Mouse (Mus musculus): Measurements from ENCODE around the gene Hoxd9. TPM values are rescaled to one million over a fixed set of nuclear protein-coding genes. Genes with fewer than 3 reads are reported as not detected.
A peak's percentile ranks its signal among the peaks of the same experiment; 100 is the strongest.

The Hoxd9 gene
- polyA plus RNA-seq, 1 experiment from 2014 or later = not detected

DNA sequence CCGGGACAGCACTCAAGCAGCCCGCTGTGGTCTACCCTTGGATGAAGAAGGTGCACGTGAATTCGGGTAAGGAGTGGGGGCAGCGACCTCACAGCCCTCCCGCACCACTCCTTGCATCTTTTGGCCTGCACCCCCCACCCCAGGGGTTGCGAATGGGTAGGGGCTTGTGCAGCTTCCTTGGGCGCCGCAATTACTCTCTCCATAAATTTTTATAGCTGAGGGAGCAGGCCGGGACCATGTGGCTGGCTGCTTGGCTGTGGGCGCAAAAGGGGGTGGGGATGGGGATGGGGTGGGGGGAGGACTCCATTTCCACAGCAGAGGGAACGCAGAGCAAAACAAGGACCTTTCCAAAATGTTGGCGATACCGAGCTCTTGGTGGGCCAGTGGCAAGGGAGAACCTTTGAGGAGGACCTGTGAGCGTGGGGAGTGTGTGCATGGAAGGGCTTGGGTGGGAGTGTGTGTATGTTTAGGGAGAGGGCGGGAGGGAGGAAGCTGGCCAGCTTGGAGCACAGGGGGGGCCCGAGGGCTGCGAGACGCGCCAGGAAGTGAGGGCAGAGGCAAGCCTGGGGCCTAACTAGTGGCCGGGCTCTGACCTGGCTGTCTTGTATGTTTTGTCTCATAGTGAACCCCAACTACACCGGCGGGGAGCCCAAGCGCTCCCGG is 30.2 kb downstream of the Hoxd9 start:
- Histone ChIP-seq H3K36me3 (ENCODE audit: control insufficient read depth, insufficient read depth, low read length) (no peaks in the 10 kb centered on the region), H3K27me3 (ENCODE audit: control insufficient read depth, insufficient read depth, low read length) (peaks cover 98% of the 10 kb centered on the region), H3K4me1 (replicated peaks; ENCODE audit: control insufficient read depth, insufficient read depth, low read length) (peaks cover 4% of the 10 kb centered on the region; the same call in 1 of the 2 replicates), H3K27ac (ENCODE audit: low read depth, low read length) (no peak overlapping the region), H3K4me3 (ENCODE audit: low read depth, low read length) (no peak overlapping the region; the same call in 1 of the 2 replicates), H3K9ac (ENCODE audit: low read length) (no peak overlapping the region), H3K9me3 (ENCODE audit: control insufficient read depth, low read length) (no peaks in the 10 kb centered on the region), H3K4me2 (ENCODE audit: low read depth, low read length, severe bottlenecking) (no peak overlapping the region)
- WGBS = 1% methylated on average over 25 of the region's 25 CpGs
- ATAC-seq (replicated peaks; ENCODE audit: low FRiP score) (no peak), DNase-seq (ENCODE audit: low spot score) (no peak)

- under 1% methylated on average over 13 of the region's 13 CpGs for WGBS
- Histone ChIP-seq H3K4me3 (ENCODE audit: low read depth, low read length) (no peak overlapping the region), H3K27me3 (ENCODE audit: control insufficient read depth, insufficient read depth, low read length) (peaks cover 97% of the 10 kb centered on the region), H3K4me1 (replicated peaks; ENCODE audit: control insufficient read depth, insufficient read depth, low read length) (peaks cover 4% of the 10 kb centered on the region; the same call in 1 of the 2 replicates), H3K9me3 (ENCODE audit: control insufficient read depth, low read length) (no peaks in the 10 kb centered on the region), H3K4me2 (ENCODE audit: low read depth, low read length, severe bottlenecking) (no peak overlapping the region), H3K27ac (ENCODE audit: low read depth, low read length) (no peak overlapping the region), H3K36me3 (ENCODE audit: control insufficient read depth, insufficient read depth, low read length) (no peaks in the 10 kb centered on the region), H3K9ac (ENCODE audit: low read length) (no peak overlapping the region)
- no peak for DNase-seq (ENCODE audit: low spot score)
- ATAC-seq (replicated peaks; ENCODE audit: low FRiP score) = no peak
Measured at GRCm38 (mm10) chr2:74728303-74728680, 30.8 kb downstream of the Hoxd9 start.

DNA sequence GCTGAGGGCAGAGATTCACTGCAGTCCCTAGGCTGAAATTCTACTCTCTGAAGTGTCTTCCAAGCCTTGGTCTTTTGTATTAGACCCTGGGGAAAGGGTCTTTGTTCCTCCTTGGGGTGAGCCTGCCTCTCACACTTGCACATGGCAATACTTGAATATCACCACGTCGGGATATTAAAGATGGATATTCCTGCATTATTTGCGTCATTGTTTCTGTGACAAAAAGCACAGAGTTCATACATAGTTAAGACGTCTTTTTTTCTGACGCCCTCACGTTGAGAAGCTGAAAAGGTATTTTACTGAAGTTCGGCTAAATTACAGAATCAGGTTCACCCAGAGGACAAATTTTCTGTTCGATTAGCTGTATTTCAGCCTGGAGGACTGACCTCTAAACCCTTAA is 32.8 kb downstream of the Hoxd9 start:
- peaks cover 96% of the 10 kb centered on the region for H3K27me3 ChIP-seq (ENCODE audit: control insufficient read depth, insufficient read depth, low read length)
- no peak overlapping the region for H3K4me3 ChIP-seq (ENCODE audit: low read depth, low read length)
- DNase-seq (ENCODE audit: low spot score) (no peak), ATAC-seq (replicated peaks; ENCODE audit: low FRiP score) (no peak)
- no peak overlapping the region for H3K4me2 ChIP-seq (ENCODE audit: low read depth, low read length, severe bottlenecking)
- H3K36me3 ChIP-seq (ENCODE audit: control insufficient read depth, insufficient read depth, low read length) = no peaks in the 10 kb centered on the region
- no peak overlapping the region for H3K9ac ChIP-seq (ENCODE audit: low read length)
- WGBS = 2% methylated on average over 8 of the region's 8 CpGs
- peaks cover 4% of the 10 kb centered on the region; the same call in 1 of the 2 replicates for H3K4me1 ChIP-seq (replicated peaks; ENCODE audit: control insufficient read depth, insufficient read depth, low read length)
- H3K9me3 ChIP-seq (ENCODE audit: control insufficient read depth, low read length) = no peaks in the 10 kb centered on the region
- no peak overlapping the region for H3K27ac ChIP-seq (ENCODE audit: low read depth, low read length)

- H3K4me2 ChIP-seq (ENCODE audit: low read depth, low read length, severe bottlenecking) = no peak overlapping the region
- no peak overlapping the region for H3K4me3 ChIP-seq (ENCODE audit: low read depth, low read length)
- H3K9ac ChIP-seq (ENCODE audit: low read length) = no peak overlapping the region
- peaks cover 6% of the 10 kb centered on the region for H3K4me1 ChIP-seq (replicated peaks; ENCODE audit: control insufficient read depth, insufficient read depth, low read length)
- DNase-seq (ENCODE audit: low spot score) = peak; percentile 29
- no peaks in the 10 kb centered on the region for H3K9me3 ChIP-seq (ENCODE audit: control insufficient read depth, low read length)
- peaks cover 96% of the 10 kb centered on the region for H3K27me3 ChIP-seq (ENCODE audit: control insufficient read depth, insufficient read depth, low read length)
- no peak overlapping the region for H3K27ac ChIP-seq (ENCODE audit: low read depth, low read length)
- H3K36me3 ChIP-seq (ENCODE audit: control insufficient read depth, insufficient read depth, low read length) = no peaks in the 10 kb centered on the region
- ATAC-seq (replicated peaks; ENCODE audit: low FRiP score) = no peak
Measured at GRCm38 (mm10) chr2:74731055-74731454, 33.5 kb downstream of the Hoxd9 start.

- Histone ChIP-seq H3K27me3 (ENCODE audit: control insufficient read depth, insufficient read depth, low read length) (peaks cover 96% of the 10 kb centered on the region), H3K4me2 (ENCODE audit: low read depth, low read length, severe bottlenecking) (no peak overlapping the region), H3K27ac (ENCODE audit: low read depth, low read length) (no peak overlapping the region), H3K9ac (ENCODE audit: low read length) (no peak overlapping the region), H3K4me1 (replicated peaks; ENCODE audit: control insufficient read depth, insufficient read depth, low read length) (peaks cover 9% of the 10 kb centered on the region), H3K36me3 (ENCODE audit: control insufficient read depth, insufficient read depth, low read length) (no peaks in the 10 kb centered on the region), H3K4me3 (ENCODE audit: low read depth, low read length) (no peak overlapping the region), H3K9me3 (ENCODE audit: control insufficient read depth, low read length) (no peaks in the 10 kb centered on the region)
- 3% methylated on average over 9 of the region's 9 CpGs for WGBS
- no peak for ATAC-seq (replicated peaks; ENCODE audit: low FRiP score)
- peak; percentile 41 for DNase-seq (ENCODE audit: low spot score)
Measured at GRCm38 (mm10) chr2:74731799-74732512, 34.4 kb downstream of the Hoxd9 start.

DNA sequence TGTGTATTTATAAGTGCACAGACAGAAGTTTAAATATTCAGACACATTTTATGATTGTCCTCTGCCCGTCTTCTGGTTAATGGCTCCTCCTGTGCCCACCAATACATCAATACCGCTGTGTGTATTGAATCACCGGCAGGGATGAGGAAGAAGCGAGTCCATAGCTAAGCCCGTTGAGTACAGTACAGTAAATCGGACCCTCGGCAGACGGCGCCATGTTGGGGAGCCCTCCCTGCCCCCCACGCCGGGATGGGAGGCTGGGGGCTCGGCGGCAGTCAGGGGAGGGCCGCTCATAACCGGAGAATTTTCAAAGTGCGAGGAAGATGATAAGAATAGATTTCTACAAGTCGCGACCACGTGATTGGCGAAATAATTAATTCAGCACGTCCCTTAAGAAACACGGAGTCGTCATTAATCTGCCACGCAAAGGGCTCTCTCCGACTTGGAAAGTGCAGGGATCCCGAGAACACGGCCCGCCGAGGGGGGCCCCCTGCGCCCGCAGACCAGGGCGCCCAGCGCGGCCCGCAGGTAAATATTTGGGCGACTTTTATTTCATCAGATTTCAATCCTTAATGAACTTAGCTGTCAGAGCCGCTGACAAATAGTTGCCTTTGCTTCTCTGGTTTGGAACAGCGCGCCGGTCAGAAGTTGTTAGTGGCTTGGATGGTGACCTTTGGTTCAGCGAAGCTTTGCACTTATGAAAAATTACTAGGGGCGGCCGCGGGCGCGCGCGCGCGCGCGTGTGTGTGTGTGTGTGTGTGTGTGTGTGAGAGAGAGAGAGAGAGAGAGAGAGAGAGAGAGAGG is 35.2 kb downstream of the Hoxd9 start:
- no peak overlapping the region for H3K27ac ChIP-seq (ENCODE audit: low read depth, low read length)
- H3K9me3 ChIP-seq (ENCODE audit: control insufficient read depth, low read length) = no peaks in the 10 kb centered on the region
- no peaks in the 10 kb centered on the region for H3K36me3 ChIP-seq (ENCODE audit: control insufficient read depth, insufficient read depth, low read length)
- DNase-seq (ENCODE audit: low spot score) (peak; percentile 51), ATAC-seq (replicated peaks; ENCODE audit: low FRiP score) (no peak)
- WGBS = 2% methylated on average over 52 of the region's 52 CpGs
- no peak overlapping the region for H3K9ac ChIP-seq (ENCODE audit: low read length)
- peaks cover 5% of the 10 kb centered on the region; the same call in 1 of the 2 replicates for H3K4me1 ChIP-seq (replicated peaks; ENCODE audit: control insufficient read depth, insufficient read depth, low read length)
- H3K27me3 ChIP-seq (ENCODE audit: control insufficient read depth, insufficient read depth, low read length) = peaks cover 96% of the 10 kb centered on the region
- no peak overlapping the region for H3K4me3 ChIP-seq (ENCODE audit: low read depth, low read length)
- H3K4me2 ChIP-seq (ENCODE audit: low read depth, low read length, severe bottlenecking) = no peak overlapping the region

DNA sequence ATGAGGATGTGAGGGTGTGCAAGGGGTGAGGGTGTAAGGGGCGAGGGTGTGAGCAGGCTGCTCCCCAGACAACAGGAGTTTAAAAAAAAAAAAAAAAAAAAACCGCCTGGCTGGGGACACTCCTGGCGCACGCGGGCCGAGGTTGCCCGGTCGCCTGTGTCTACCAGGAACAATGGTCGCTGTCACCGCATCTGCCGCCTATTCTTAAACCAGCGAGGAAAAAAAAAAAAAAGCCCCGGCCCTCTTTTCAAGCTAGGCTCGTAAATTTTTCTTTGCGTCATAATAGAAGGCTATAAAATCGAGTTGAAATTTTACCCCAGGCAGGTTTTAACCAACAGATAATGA is 35.8 kb downstream of the Hoxd9 start:
- WGBS = 2% methylated on average over 16 of the region's 16 CpGs
- Histone ChIP-seq H3K4me1 (replicated peaks; ENCODE audit: control insufficient read depth, insufficient read depth, low read length) (peaks cover 5% of the 10 kb centered on the region; the same call in 1 of the 2 replicates), H3K4me2 (ENCODE audit: low read depth, low read length, severe bottlenecking) (no peak overlapping the region), H3K9ac (ENCODE audit: low read length) (no peak overlapping the region), H3K36me3 (ENCODE audit: control insufficient read depth, insufficient read depth, low read length) (no peaks in the 10 kb centered on the region), H3K27me3 (ENCODE audit: control insufficient read depth, insufficient read depth, low read length) (peaks cover 96% of the 10 kb centered on the region), H3K4me3 (ENCODE audit: low read depth, low read length) (no peak overlapping the region), H3K27ac (ENCODE audit: low read depth, low read length) (no peak overlapping the region), H3K9me3 (ENCODE audit: control insufficient read depth, low read length) (no peaks in the 10 kb centered on the region)
- ATAC-seq (replicated peaks; ENCODE audit: low FRiP score) (no peak), DNase-seq (ENCODE audit: low spot score) (peak; percentile 49)

GRCm38 (mm10) chr2:74733765-74734164 is 36.2 kb downstream of the Hoxd9 start:
- Histone ChIP-seq H3K9ac (ENCODE audit: low read length) (no peak overlapping the region), H3K4me2 (ENCODE audit: low read depth, low read length, severe bottlenecking) (no peak overlapping the region), H3K9me3 (ENCODE audit: control insufficient read depth, low read length) (no peaks in the 10 kb centered on the region), H3K27ac (ENCODE audit: low read depth, low read length) (no peak overlapping the region), H3K36me3 (ENCODE audit: control insufficient read depth, insufficient read depth, low read length) (no peaks in the 10 kb centered on the region), H3K27me3 (ENCODE audit: control insufficient read depth, insufficient read depth, low read length) (peaks cover 96% of the 10 kb centered on the region), H3K4me3 (ENCODE audit: low read depth, low read length) (no peak overlapping the region), H3K4me1 (replicated peaks; ENCODE audit: control insufficient read depth, insufficient read depth, low read length) (peaks cover 5% of the 10 kb centered on the region; the same call in 1 of the 2 replicates)
- 2% methylated on average over 6 of the region's 6 CpGs for WGBS
- DNase-seq (ENCODE audit: low spot score) (peak; percentile 56), ATAC-seq (replicated peaks; ENCODE audit: low FRiP score) (no peak)
